12 mouse cellular contexts compared by ENCODE assay signal in genomic region chr14:56740175-56740574, GRCm38 (mm10). TPM values are rescaled to one million over a fixed set of nuclear protein-coding genes. Genes with fewer than 3 reads are reported as not detected.
DNase-seq lines count a peak whose midpoint lies in the region; ATAC-seq and TF ChIP-seq lines count a peak whose summit lies in the region.
"Had no signal": no experiment of that assay in that cellular context is flagged by ENCODE, and none has a peak within 500 bp of the region (broad histone marks: within the 10 kb centered on the region; RNA-seq: fewer than 3 reads in every experiment).

No protein-coding gene starts in this region.

- H3K9me3 ChIP-seq in lung, postnatal 0 days (ENCODE audit: low read length): no peaks in the 10 kb centered on the region
- H3K9me3 ChIP-seq: liver, embryonic 15.5 days had no signal

- DNase-seq in heart, adult 2 months: no peak
- DNase-seq in heart, adult 18-20 months: no peak
- no peak for DNase-seq in lung, postnatal 0 days (ENCODE audit: low spot score)
- DNase-seq in lung, postnatal 36 days: no peak
- DNase-seq in ZHBTc4 (ENCODE audit: low read depth, low spot score): peak; percentile 52
- peak; percentile 43 for DNase-seq in thymus, postnatal 14 days
- no peak for DNase-seq in cerebellum, adult 9-11 months
- no peak for DNase-seq in heart, postnatal 14 days
- DNase-seq: kidney, postnatal 14 days had no signal

- peaks cover 3% of the 10 kb centered on the region for H3K79me2 ChIP-seq in heart, adult 2 months (replicated peaks; ENCODE audit: control insufficient read depth, insufficient read depth, low read length)

- intact Hi-C loops in heart, adult 2 months (cut with DNase I): no loop called here
- intact Hi-C loops in heart, postnatal 14 days (cut with DNase I): no loop called here

- H3K4me1 ChIP-seq in heart, adult 2 months (ENCODE audit: control insufficient read depth, insufficient read depth, low read length): no peaks in the 10 kb centered on the region; the same call in 1 of the 2 replicates
- H3K4me1 ChIP-seq in lung, postnatal 0 days (ENCODE audit: insufficient read depth, low read depth, low read length): no peaks in the 10 kb centered on the region
- H3K4me1 ChIP-seq: liver, embryonic 15.5 days had no signal

- H3K4me3 ChIP-seq in heart, adult 2 months: no peak overlapping the region
- H3K4me3 ChIP-seq in lung, postnatal 0 days (ENCODE audit: low read depth, low read length): no peak overlapping the region
- H3K4me3 ChIP-seq: erythroblast, embryonic 14.5 days; liver, embryonic 15.5 days had no signal

- TF ChIP-seq EP300 in heart, adult 2 months (IDR thresholded peaks at IDR 0.05; ENCODE audit: insufficient read depth, low read depth, low read length): no peak
- TF ChIP-seq EP300 in lung, postnatal 0 days (IDR thresholded peaks at IDR 0.05): no peak

- WGBS in heart, adult 2 months: 100% methylated on average over 1 of the region's 1 CpGs
- WGBS in lung, postnatal 0 days: 98% methylated on average over 1 of the region's 1 CpGs

- no peaks in the 10 kb centered on the region for H3K27me3 ChIP-seq in heart, adult 2 months (ENCODE audit: control insufficient read depth, insufficient read depth, low read length)
- no peaks in the 10 kb centered on the region for H3K27me3 ChIP-seq in lung, postnatal 0 days (replicated peaks; ENCODE audit: insufficient read depth, low read length)
- H3K27me3 ChIP-seq: liver, embryonic 15.5 days had no signal

- peaks cover 2% of the 10 kb centered on the region; the same call in 1 of the 2 replicates for H3K36me3 ChIP-seq in heart, adult 2 months (ENCODE audit: control insufficient read depth, insufficient read depth, low read length)
- H3K36me3 ChIP-seq in lung, postnatal 0 days (ENCODE audit: insufficient read depth, low read length): no peaks in the 10 kb centered on the region

- no peak overlapping the region for H3K4me2 ChIP-seq in lung, postnatal 0 days (replicated peaks; ENCODE audit: low read depth, low read length)
- H3K4me2 ChIP-seq: hindbrain, embryonic 14.5 days; liver, embryonic 15.5 days had no signal

- ATAC-seq in lung, postnatal 0 days: no peak

- H3K9ac ChIP-seq in heart, adult 2 months (ENCODE audit: low read depth, low read length): no peak overlapping the region
- H3K9ac ChIP-seq in lung, postnatal 0 days (replicated peaks; ENCODE audit: low read depth): no peak overlapping the region
- H3K9ac ChIP-seq: hindbrain, embryonic 14.5 days; liver, embryonic 15.5 days had no signal

- H3K27ac ChIP-seq in heart, adult 2 months: no peak overlapping the region
- H3K27ac ChIP-seq in lung, postnatal 0 days (ENCODE audit: low read length): no peak overlapping the region
- H3K27ac ChIP-seq: hindbrain, embryonic 14.5 days; liver, embryonic 15.5 days had no signal

- peak; percentile 40 for TF ChIP-seq CTCF in heart, adult 2 months (IDR thresholded peaks at IDR 0.05)
- TF ChIP-seq CTCF in lung, postnatal 0 days (IDR thresholded peaks at IDR 0.05): peak; percentile 53

- no peak for TF ChIP-seq POLR2A in heart, adult 2 months (IDR thresholded peaks at IDR 0.05; ENCODE audit: insufficient read depth, low read depth, low read length)

RNA-seq across cellular contexts. Expression of gene Pspc1, which starts 37.9 kb away (rescaled TPM):
- 10 to 100 TPM; 14.1 to 15.1 TPM for total RNA-seq in heart, adult 2 months (2021)
- 3.2 and 4.1 TPM in 2 replicates for polyA plus RNA-seq in heart, adult 2 months (2012; rRNA removed)
- 10 to 100 TPM; 13.5 to 13.6 TPM for total RNA-seq in heart, adult 18-20 months (2021)
- 9.2 and 11.7 TPM in 2 replicates for polyA plus RNA-seq in lung, postnatal 0 days (2015; fragmentation: Nextera tagmentation; extraction: Ambion mirVana)
- 10 to 100 TPM; 13.3 to 16.4 TPM for total RNA-seq in heart, postnatal 14 days (2021)

Comparison
In these comparisons a context has a peak if more than half of its experiments do, and no peak if none do; other contexts are left out.
1. DNase-seq: peak in ZHBTc4 (single experiment) and thymus, postnatal 14 days (single experiment); none in heart, adult 2 months (0 of 2), heart, adult 18-20 months (0 of 2), lung, postnatal 0 days (single experiment), lung, postnatal 36 days (single experiment), cerebellum, adult 9-11 months (single experiment) and heart, postnatal 14 days (0 of 2).